Mouse (Mus musculus) cerebellum, adult 8-10 months (tissue): ENCODE data around the gene Hmgb1.

Experiments
- DNase-seq: peaks from one replicate; pipeline ENCODE4 v3.0.0; 2022

Hmgb1 gene

GRCm38 (mm10) chr5:149184844-149185186 is 526 bp upstream of the Hmgb1 start:
- no peak for DNase-seq

DNA sequence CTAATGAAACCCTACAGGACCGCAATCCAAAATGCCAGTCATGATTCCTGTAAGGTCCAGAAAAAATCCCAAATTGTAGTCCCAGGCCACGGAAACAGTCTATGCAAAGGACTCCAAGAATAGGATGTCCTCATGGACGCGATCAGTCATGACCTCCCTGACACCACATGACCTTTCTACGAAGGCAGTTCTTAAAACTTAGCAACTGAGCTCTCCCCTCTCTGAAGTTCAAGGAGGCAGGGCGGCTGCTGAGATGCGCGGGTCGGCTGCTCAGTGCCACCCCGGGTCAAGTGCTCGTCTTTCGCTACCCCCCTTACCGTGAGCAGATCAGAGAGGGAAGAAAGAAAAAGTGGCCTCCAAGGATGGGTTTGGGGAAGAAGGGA is 577 bp downstream of the Hmgb1 start:
- DNase-seq: no peak

- DNase-seq: no peak
These were observed 1.2 kb downstream of the Hmgb1 start for GRCm38 (mm10) chr5:149183122-149183521.

- DNase-seq: no peak
These were observed 2.0 kb downstream of the Hmgb1 start for GRCm38 (mm10) chr5:149182186-149182870.

GRCm38 (mm10) chr5:149179826-149180225 is 4.5 kb downstream of the Hmgb1 start:
- no peak for DNase-seq

DNA sequence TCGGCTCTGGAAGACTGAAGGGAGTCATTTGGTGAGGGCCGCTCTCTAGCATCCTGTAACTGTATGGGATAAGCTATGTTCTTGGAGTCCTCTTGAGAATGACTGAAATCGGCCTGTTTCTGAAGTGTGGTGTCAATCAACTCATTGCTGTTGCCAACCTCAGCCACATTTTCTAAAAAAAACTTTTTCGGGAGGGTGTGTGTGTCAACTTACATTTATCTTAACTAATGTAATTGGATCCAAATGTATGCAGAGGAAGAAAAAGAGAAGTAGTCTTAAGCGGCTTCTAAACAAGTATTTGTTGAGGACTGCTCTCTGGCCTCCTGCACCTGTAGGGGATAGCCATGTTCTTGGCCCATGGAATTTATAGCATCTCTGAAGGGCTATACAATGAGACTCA is 6.2 kb downstream of the Hmgb1 start:
- no peak for DNase-seq

DNA sequence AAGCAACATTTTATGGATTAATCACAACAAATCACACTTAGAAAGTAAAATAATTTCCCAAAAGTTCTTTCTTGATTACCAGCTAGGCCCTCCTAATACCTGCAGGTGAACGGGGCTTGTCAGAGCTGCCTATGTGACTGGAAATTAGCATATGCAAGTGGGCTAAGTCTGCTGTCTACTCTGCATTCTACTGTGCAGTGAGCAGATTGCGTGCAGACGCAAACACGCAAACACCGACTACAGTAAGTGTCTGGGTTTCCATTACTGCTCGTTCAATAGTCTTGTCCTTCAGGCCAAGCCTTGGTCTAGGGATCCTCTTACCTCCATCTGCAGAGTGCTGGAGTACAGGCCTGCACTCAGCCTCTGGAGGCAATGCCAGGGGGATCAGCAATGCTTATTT is 8.6 kb downstream of the Hmgb1 start:
- no peak for DNase-seq

DNA sequence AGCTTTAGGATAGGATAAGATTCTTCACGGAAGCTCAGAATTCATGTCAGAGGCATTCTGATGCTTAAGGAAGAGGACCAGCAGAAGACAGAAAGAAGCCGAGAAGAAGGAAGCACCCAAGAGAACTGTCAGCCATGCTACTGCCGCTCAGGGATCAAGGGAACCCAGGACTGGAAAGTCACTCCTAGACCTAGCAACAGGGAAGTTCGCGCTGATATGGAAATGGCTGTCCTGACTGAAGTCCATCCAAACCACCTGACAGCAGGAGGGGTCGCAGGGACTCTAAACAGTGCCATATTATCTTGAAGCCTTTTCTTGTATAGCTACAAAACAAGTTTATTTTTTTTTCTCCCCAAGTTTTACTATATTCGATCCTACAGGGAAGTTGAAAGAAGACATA is 9.8 kb downstream of the Hmgb1 start:
- DNase-seq: no peak

GRCm38 (mm10) chr5:149172246-149172645 is 12.0 kb downstream of the Hmgb1 start:
- DNase-seq: no peak

DNA sequence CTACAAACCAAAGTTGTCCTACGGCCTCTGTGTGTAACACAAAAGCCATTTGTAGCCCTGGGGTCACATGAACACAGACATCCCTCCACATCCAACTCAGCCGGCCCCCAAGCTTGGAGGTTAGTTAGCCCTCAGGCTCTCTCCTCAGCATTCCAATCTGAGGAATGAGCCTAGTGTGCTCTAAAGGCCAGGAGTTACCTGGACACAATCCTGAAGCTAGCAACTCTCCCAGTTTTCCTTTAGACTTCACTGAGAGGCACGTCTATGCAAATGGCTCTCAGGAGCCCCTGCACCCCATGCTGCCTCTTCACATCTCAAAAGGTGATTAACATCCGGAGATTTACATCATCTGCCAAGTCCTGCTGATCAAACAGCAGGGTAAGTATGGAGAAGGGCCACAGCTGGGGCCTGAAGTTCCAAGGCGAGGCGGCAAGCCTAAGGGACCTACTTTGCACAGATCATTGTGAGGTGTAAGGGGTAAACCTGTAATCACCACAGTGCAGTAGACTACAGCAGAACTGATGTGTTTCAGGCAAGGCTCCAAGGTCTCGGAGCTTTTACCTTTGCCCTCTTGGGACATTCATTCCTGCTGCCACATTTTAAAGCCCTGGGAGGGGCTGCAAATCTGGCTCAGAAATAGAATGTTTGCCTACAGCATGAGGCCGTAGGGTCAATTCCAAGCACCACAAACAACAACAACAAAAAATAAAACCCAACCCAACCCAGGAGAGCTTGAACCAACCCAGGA is 13.3 kb downstream of the Hmgb1 start:
- DNase-seq: no peak

GRCm38 (mm10) chr5:149168816-149169215 is 15.5 kb downstream of the Hmgb1 start:
- no peak for DNase-seq

- DNase-seq: no peak
These were observed 16.2 kb downstream of the Hmgb1 start for GRCm38 (mm10) chr5:149168051-149168450.

GRCm38 (mm10) chr5:149166011-149166410 is 18.3 kb downstream of the Hmgb1 start:
- DNase-seq: no peak

DNA sequence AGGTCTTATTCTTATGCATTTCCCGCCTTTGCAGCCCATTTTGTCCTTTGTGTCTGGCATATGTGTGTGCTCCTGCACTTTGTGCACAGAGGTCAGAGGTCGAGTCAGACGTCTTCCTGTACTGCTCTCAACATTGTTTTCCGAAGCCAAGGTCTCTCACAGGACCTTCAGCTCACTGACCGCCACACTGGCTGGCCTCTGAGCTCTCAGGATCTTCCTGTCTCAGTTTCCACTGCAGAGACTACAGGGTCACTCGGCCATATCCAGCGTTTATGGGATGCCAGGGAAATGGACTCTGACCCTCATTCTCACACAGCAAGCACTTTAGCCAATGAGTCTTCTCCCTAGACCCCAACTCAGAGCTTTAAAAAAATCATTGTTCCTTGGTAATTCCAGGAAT is 19.4 kb downstream of the Hmgb1 start:
- no peak for DNase-seq

GRCm38 (mm10) chr5:149162890-149163289 is 21.4 kb downstream of the Hmgb1 start:
- DNase-seq: no peak

DNA sequence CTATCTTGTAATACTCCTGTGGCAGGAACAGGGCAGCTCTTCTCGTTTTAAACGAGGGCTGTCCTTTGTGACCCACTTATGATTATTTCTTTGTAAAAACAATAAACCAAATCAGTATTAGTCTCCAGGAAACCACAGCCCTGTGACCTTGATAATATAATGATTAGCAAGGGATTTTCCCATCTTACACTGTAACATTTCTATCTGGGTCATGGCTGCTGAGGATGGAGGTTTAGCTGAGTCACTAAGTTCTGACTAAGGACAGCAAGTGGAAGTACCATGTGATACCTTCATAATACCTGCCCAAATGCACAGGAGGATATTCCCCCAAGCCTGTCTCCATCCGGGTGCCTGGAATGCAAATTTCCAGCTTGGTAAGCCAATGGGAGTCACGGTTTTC is 23.8 kb downstream of the Hmgb1 start:
- no peak for DNase-seq

DNA sequence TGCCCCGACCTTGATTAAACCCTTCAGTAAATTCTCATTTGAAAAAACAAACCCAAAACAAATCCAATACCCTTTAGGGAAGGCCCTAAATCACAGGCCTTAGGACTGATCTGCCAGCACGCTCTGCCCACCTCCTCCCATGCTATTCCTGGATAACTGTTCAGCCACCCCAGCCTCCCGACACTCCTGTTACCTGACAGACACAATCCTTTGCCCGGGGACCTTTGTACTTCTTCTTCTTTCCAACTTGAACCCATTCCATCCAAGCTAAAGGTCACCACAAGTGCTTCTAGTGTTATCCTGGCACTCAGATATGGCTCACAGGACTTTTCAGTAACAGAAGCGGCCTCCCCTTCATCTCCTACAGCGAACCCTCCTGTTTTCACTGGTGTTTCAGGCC is 25.3 kb downstream of the Hmgb1 start:
- DNase-seq: no peak

DNA sequence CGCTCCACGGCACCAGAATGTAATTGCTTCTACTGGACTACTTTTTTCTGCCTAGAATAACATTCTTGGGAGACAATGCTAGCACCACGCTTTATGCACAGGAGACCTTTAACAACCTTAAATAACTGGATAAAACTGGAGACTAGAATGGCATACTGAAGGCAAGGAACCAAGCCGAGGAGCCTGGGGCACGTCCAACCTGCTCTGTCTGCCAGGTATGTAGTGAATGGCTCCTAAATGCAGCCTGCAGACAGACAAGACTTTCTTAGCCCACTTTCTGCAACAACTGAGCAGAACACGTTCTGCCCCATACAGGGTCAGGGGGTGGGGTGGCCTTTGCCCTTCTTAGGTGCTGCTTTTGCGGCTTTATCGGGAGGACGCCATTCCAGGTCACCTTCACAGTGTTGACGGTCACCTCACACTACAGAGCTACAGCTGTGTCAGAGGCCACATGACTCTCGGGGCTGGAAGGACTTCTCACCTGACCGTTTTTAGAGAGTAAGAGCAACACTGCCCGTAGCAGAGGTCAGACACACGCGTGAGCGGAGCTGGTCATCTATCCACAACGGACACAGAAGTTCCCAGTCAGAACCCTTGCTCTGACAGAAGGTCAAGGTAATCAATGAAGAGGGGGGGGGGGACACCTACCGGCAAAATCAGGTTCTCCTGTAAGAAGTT is 27.3 kb downstream of the Hmgb1 start:
- DNase-seq: no peak

DNA sequence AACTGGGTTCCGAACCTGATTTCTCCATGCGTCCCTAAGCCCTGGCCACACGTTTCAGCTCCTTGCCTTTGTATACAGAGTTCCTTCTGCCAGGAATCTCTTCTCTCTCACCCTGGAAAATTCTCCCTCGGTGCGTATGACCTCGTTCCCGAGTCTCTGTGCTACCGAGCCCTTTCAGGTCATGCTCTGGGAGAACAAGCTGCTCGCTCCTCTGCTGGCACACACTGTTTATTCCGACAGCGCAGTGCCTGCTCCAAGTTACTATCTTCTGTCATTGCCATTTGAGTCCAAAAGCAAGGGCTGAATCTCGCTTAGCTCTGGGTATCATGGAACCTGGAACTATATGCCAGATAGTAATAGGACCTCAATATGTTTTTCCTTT is 31.5 kb downstream of the Hmgb1 start:
- DNase-seq: peak; percentile 43

- peak; percentile 21 for DNase-seq
These were observed 32.1 kb downstream of the Hmgb1 start for GRCm38 (mm10) chr5:149152063-149152773.

- DNase-seq: no peak
These were observed 33.4 kb downstream of the Hmgb1 start for GRCm38 (mm10) chr5:149150882-149151281.

DNA sequence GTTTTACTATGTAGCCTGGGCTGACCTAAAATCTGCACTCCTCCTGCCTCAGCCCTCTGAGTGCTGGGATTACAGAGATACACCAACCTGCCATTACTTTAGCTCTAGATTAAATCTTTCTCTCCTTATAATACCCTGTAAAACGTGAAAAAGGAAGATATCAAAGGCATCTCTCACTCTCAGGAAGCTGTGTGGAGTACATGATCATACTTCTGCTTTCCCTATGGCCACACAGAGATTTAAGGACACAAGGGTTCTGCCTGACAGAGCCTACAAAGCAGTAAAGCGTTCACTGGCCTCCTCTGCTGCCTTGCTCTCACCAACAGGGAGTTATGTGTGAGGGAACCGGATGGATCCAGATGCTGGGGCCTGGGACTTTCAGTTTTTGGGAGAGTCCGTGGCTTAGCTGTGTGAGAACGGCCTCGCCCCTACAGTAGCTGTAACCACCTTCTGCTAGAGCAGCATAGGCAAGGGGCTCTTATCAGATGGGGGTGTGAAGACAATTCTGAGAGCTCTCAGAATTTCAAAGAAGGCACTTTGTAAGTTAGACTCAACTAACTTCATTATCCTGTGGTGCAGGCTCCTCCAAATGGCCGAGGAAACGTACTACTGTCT is 36.8 kb downstream of the Hmgb1 start:
- no peak for DNase-seq

DNA sequence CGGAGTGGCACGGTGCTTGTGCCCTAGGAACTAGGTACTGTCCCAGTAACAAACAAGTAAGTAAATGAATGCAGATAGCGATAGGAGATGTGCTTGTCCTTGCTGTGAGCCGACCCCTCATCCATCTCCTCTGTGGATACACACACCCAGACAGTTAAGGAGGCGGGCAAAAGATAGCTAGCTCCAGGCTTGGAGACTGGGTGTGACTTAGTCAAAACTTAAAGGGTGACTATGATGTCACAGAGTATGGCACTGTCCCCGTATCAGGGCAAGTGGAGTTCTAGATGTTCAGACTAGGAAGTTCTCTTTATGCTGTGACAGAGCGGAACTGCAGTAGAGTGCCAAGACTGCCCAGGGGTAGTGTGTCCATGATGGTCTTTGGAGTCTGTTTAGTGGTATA is 37.6 kb downstream of the Hmgb1 start:
- no peak for DNase-seq
